Mouse (Mus musculus) thymus, postnatal 4 days (tissue): ENCODE results near the gene Coq8a.

Experiments
- DNase-seq: peaks from one replicate; pipeline ENCODE4 v3.0.0; 2021

Coq8a gene

DNA sequence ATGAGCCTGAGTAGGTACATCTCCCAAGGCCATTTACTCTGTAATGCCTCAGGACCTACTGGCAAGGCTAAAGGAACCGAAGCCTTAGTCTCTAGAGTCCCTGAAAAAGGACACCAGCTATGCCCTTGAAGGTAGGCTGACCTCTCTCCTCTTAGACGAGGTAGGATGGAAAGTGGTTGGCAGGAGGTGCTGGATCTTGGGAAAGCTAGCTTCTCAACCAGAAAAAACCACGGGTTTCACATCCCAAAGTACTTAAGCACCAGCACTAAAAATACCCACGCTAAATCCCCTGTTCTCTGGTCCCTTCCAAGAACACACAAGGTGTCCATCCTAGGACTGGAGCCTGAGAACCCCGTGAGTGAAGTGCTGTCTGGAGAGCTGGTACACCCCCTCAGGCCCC is 26.4 kb downstream of the Coq8a start:
- no peak for DNase-seq

- DNase-seq: no peak
Observed at GRCm38 (mm10) chr1:180172600-180172999, 26.8 kb downstream of the Coq8a start.

DNA sequence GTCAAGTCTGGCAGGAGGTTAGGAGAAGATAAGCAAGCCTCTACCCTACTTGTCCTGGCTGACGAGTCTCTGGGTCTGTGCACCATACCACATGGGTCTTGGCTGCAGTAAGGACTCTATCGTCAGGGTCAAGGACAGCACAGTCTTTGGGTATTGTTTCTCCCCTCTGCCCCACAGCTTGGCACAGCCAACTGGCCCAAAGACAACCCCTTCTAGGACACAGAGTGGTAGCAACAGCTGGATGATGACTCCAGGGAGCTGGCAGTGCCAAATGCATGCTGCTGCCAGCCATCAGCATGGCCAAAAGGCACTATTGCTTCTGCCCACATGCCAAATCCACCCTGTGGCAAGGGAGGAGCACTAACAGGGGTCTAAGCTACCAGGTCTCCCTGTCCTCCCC is 27.5 kb downstream of the Coq8a start:
- DNase-seq: no peak

DNA sequence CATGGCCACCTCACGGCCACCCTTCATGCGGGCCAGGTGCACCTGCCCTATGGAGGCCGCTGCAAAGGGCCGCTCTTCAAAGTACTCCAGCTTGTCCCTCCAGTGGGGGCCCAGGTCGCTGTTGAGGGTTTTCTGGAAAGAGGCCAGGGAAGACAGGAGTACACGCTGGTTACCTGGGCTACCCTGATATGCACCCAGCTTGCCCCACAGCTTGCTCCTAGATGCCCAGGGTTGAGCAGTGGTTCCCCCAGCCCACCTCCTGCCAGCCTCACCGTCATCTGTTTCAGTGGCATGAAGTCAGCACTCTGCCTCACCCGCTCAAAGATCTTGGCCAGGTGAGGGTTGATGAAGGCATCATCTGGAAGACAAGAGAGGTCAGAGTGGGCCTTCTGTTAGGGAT is 29.3 kb downstream of the Coq8a start:
- DNase-seq: no peak

GRCm38 (mm10) chr1:180169161-180169560 is 30.2 kb downstream of the Coq8a start:
- DNase-seq: no peak

DNA sequence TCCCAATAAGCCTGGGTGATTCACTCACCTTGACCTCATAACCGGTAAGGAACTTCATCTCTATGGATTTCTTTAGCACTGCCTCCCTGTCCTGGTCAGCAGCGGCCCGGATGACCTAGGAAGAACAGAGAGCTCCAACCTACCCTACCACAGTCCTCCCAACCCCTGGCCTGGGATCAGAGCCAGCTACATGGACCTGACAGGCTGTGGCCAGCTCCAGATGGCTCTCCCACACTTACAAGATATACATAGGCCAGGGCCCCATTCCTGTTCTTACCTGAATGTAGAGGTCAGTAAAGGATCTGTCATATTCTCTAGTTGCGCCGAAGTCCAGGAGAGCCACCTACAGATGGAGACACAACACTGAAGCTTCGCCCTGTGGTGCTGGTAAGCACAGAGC is 31.1 kb downstream of the Coq8a start:
- no peak for DNase-seq

- DNase-seq: no peak
Observed at GRCm38 (mm10) chr1:180166533-180166932, 32.9 kb downstream of the Coq8a start.

DNA sequence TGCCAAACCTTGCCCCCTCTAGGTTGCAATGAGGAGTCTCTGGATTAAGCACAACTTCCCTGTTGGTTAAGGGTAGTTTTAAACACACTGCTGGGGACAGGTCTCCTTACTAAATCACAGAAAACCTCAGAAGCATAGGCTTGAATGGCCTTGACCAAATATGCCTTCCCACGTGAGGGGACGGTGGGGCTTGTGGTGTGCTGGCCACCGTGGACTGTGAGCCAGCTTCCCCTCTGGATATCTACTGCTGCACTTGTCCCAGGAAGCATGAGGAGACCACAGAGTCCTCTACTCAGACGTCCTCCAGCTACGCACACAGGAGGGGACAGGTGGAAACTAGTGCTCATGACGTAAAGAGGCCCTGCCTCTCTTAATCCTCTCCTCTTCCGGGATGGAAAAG is 36.4 kb downstream of the Coq8a start:
- no peak for DNase-seq

DNA sequence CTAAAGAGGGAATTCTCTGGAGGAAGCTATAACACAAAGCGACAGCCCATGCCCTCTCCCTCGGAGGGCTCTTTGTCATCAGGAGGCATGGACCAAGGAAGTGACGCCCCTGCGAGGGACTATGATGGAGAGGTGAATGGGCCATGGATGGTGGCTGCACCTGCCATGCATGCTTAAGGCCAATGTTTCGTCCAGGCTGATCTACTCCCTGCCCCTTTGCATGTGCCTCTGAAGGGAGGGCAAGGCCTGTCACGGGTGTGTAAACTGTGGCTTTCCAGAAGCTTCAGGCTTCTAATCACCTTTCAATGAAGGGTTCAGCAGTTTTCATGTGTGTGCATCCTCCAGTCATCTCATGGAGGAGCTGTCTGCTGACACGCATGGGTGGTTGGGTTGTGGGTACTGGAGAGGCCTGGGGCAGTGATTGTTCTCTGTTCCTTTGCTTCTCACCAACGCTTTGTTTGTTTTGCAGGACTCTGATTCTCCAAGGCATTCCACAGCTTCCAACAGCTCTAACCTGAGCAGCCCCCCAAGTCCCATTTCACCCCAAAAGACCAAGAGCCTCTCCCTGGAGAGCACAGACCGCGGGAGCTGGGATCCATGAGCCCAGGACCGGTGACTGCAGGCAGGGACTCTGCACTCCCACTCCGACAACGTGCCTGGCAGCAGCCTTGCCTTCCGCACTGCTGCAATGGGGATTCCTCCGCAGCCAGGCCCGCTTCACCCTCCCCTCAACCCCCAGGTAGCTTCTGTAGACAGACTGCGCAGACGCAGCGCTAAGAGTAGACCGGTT is 37.6 kb downstream of the Coq8a start:
- no peak for DNase-seq

DNA sequence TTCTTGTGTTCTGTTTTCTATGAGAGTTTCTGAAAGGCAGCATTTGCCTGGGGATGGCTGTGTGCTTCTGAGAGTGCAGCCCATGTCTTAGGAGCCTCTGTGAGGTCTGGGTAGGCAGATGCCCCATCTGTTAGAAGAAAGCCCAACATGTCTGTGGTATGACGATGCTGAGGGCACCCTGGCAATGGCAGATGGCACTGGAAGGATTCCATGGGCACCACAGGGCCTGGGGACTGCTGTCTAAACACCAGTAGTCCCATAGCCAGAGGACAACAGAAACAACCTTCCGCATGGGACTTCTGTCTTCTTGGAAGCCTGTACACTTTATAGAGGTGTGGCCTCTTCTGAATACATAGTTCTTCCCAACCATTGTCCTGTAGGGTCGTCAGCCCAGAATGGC is 38.2 kb downstream of the Coq8a start:
- no peak for DNase-seq

- no peak for DNase-seq
Observed at GRCm38 (mm10) chr1:180160545-180160944, 38.9 kb downstream of the Coq8a start.

GRCm38 (mm10) chr1:180158648-180159047 is 40.8 kb downstream of the Coq8a start:
- no peak for DNase-seq

DNA sequence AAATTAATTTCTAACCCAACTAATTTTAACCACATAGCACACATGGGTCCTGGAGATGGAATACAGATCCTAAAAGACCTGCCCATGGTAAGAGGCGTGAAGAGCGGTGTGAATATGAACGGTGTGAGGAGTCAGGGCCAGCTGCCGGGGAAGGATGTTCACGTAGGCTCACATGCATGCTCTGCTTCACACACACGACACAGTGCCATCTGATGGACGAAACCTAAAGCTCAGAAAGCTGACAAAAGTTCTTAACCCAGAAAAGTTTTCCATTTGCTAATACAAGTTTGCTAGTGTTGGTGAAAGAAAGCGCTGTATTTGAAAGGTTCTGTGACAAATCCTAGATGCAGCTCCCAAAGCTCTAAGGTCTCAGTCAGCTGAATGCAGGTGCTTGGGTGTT is 48.2 kb downstream of the Coq8a start:
- DNase-seq: no peak

DNA sequence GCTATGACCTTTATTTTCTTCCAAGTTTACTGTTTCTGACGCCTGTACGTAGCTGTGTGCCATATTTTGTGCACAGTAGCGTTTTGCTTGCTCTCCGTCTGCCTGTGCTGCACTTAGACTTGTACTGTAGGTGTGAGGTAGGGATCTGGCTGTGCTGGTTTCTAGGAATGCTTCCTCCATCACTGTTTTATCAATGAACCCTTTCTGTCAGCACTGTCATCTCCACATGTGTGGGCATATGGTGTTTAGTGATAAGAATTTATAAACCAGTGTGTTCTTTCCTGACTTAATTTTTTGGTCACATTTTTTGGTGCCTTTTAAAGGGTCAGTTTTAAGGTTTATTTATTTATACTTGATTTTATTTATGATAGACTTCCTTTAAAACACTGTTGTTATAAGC is 50.8 kb downstream of the Coq8a start:
- DNase-seq: no peak

DNA sequence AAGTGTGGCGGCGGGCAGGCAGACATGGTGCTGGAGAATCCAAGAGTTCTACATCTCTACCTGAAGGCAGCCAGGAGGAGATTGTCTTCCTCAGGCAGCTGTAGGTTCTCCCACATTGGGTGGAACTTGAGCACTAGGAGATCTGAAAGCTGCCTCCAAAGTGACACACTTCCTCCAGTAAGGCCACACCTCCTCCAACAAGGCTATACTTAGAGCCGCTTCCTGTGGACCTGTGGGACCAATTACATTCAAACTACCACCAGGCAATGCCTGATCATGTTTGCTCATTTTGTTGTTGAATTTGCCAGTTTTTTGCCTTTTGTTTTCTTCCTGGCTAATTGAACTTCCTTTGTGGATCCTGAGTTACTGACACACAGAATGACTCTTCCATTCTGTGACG is 51.4 kb downstream of the Coq8a start:
- DNase-seq: no peak

- DNase-seq: no peak
Observed at GRCm38 (mm10) chr1:180140970-180141369, 58.4 kb downstream of the Coq8a start.

GRCm38 (mm10) chr1:180139158-180139557 is 60.2 kb downstream of the Coq8a start:
- no peak for DNase-seq

DNA sequence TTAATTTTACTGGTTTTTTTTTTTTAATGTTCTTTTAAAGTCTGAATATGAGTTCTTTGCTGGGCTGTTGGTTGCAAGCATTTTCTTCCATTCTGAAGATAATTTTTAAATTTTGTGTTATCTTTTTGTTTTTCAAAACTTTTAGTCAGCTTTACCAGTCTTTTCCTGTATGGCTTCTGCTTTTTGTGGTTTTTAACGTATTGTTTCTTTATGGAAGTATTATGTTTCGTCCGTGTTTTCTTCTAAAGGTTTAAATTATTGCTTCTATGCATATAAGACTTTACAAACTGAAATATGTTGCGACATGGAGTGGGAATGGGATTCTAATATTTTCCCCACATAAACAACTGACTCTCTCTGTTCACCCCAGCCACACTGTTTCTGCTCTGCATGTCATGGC is 67.2 kb downstream of the Coq8a start:
- no peak for DNase-seq

GRCm38 (mm10) chr1:180131402-180131801 is 68.0 kb downstream of the Coq8a start:
- DNase-seq: no peak

- DNase-seq: no peak
Observed at GRCm38 (mm10) chr1:180128077-180128792, 71.2 kb downstream of the Coq8a start.

- DNase-seq: no peak
Observed at GRCm38 (mm10) chr1:180118233-180118632, 81.2 kb downstream of the Coq8a start.

GRCm38 (mm10) chr1:180116525-180116924 is 82.9 kb downstream of the Coq8a start:
- peak; percentile 70 for DNase-seq
